Mouse (Mus musculus): ENCODE data around the gene Itpr1.

GRCm38 (mm10) chr6:108532486-108533179 lies 319.7 kb downstream of the Itpr1 start:
- TF ChIP-seq CTCF (IDR thresholded peaks at IDR 0.05; ENCODE audit: low read depth, low read length), result no peak
- no peak for TF ChIP-seq POLR2A (IDR thresholded peaks at IDR 0.05; ENCODE audit: extremely low read depth, insufficient read depth, low read length)
